Mouse (Mus musculus) forebrain, postnatal 0 days (tissue): Measurements from ENCODE around the gene Opalin. TPM values are rescaled to one million over a fixed set of nuclear protein-coding genes. Genes with fewer than 3 reads are reported as not detected.

Source experiments
- ATAC-seq: fragments of 200-750 bp; cut with Nextera tagmentation; 2 replicates; pipeline ENCODE4 v1.8.0; 2017; ENCODE audit warnings: mild to moderate bottlenecking, moderate library complexity
- DNase-seq: peaks from one replicate; pipeline ENCODE4 v3.0.0-alpha.2; 2015
- H3K27ac ChIP-seq: fragments of 300-500 bp; sonication (generic); 2 replicates; pipeline ENCODE4 v1.5.1; 2014; ENCODE audit warnings: low read depth, mild to moderate bottlenecking, antibody characterized with exemption, low read length, moderate library complexity, mixed read lengths
- H3K27me3 ChIP-seq: fragments of 300-500 bp; sonication (generic); 2 replicates; pipeline ENCODE4 v1.6.1; 2014; ENCODE audit warnings: mild to moderate bottlenecking, low read length, mixed read lengths; ENCODE audit not compliant: insufficient read depth
- H3K36me3 ChIP-seq: fragments of 300-500 bp; sonication (generic); 2 replicates; pipeline ENCODE4 v1.6.1; 2014; ENCODE audit warnings: mild to moderate bottlenecking, moderate library complexity; ENCODE audit not compliant: insufficient read depth
- H3K4me1 ChIP-seq: fragments of 300-500 bp; sonication (generic); 2 replicates; pipeline ENCODE4 v1.6.1; 2014; ENCODE audit warnings: antibody characterized with exemption; ENCODE audit not compliant: insufficient read depth
- H3K4me2 ChIP-seq: fragments of 300-500 bp; sonication (generic); 2 replicates; pipeline ENCODE4 v1.6.1; 2014; ENCODE audit warnings: low read depth, mild to moderate bottlenecking, moderate library complexity
- H3K4me3 ChIP-seq: fragments of 300-500 bp; sonication (generic); 2 replicates; pipeline ENCODE4 v1.5.1; 2014; ENCODE audit warnings: low read depth, low read length, mixed read lengths
- H3K9ac ChIP-seq: fragments of 300-500 bp; sonication (generic); 2 replicates; pipeline ENCODE4 v1.6.1; 2014; ENCODE audit warnings: mild to moderate bottlenecking
- H3K9me3 ChIP-seq: fragments of 300-500 bp; sonication (generic); 2 replicates; pipeline ENCODE4 v1.6.1; 2016; ENCODE audit warnings: low read length
- CTCF ChIP-seq: sonication (generic); IDR thresholded peaks from 2 replicates; pipeline ENCODE4 v1.5.1; 2016; ENCODE audit warnings: antibody characterized with exemption, control low read depth, low read depth
- WGBS: fragments of 180-500 bp; shearing (Covaris S2); extraction: QIAGEN DNeasy Blood & Tissue Kit; methylation state at CpG from one replicate; pipeline ENCODE4 v1.1.7; 2014; 5-methylcytosine and 5-hydroxymethylcytosine counted together
- polyA plus RNA-seq: library from polyadenylated mRNA; unstranded; fragments of >200 nt; fragmentation: Nextera tagmentation; extraction: Ambion mirVana; gene quantifications from 2 replicates; pipeline ENCODE4 v1.2.1, GENCODE M21; 2015
- total RNA-seq: library from RNA; depleted of rRNA; stranded (reverse); fragments of >200 nt; gene quantifications from 2 replicates; pipeline ENCODE4 v1.2.3, GENCODE M21; 2014

Gene Opalin
- total and polyA plus RNA-seq, 2 experiments from 2014 or later = not detected

DNA sequence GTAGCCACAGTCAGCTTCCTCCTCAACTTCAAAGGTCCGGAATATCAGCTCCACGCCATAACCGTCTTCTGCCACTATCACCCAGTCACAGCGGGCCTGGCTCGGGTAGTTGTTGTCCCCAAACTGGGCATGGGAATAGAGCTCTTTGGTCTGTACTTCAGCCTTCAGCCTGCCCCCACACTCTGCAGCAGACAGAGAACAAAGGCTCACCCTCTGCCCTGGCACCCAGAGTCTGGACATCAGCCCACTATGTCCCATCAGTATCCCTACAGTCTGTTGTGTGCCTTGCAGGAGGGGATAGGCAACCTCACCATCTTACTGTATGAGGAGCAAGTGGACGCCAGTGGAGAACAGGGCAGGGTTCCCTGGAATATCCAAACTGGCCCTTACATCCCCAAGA is 9.4 kb upstream of the Opalin start:
- DNase-seq = no peak
- WGBS = 81% methylated on average over 6 of the region's 6 CpGs
- H3K27ac ChIP-seq = no peak overlapping the region
- no peaks in the 10 kb centered on the region for H3K9me3 ChIP-seq
- TF ChIP-seq CTCF = no peak
- no peak for ATAC-seq
- H3K4me2 ChIP-seq = no peak overlapping the region
- no peak overlapping the region for H3K4me3 ChIP-seq
- H3K27me3 ChIP-seq = no peaks in the 10 kb centered on the region
- no peaks in the 10 kb centered on the region for H3K36me3 ChIP-seq
- H3K9ac ChIP-seq = no peak overlapping the region
- 0 out of 2 replicates have a peak, but pooled peaks cover 3% of the 10 kb centered on the region for H3K4me1 ChIP-seq

DNA sequence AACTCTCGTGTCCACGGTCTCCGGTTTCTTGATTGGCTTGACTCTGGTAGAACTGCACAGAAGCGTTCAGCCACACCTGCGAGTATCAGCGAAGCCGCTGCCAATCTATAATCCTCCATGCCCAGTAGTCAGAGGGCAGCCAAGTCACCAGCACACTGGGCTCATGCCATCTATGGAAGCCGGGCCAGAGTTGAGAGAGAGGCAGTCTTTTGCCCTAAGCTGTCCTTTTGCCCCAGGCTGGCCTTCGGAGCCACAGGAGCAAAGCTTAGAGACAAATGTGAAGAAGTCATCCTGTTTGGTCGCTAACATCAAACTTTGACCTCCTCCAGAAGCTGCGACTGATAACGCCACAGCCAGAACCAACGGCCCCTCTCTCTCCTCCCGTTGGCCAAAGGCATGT is 6.7 kb upstream of the Opalin start:
- no peaks in the 10 kb centered on the region for H3K27me3 ChIP-seq
- H3K4me2 ChIP-seq = no peak overlapping the region
- H3K9ac ChIP-seq = no peak overlapping the region
- ATAC-seq (no peak), DNase-seq (no peak)
- H3K9me3 ChIP-seq = no peaks in the 10 kb centered on the region
- WGBS = 93% methylated on average over 14 of the region's 14 CpGs
- H3K4me1 ChIP-seq = 0 out of 2 replicates have a peak, but pooled peaks cover 3% of the 10 kb centered on the region
- no peak overlapping the region for H3K4me3 ChIP-seq
- H3K36me3 ChIP-seq = no peaks in the 10 kb centered on the region
- no peak overlapping the region for H3K27ac ChIP-seq
- TF ChIP-seq CTCF = no peak

GRCm38 (mm10) chr19:41081589-41081988 is 4.7 kb upstream of the Opalin start:
- Histone ChIP-seq H3K36me3 (no peaks in the 10 kb centered on the region), H3K4me2 (no peak overlapping the region), H3K9ac (no peak overlapping the region), H3K27me3 (no peaks in the 10 kb centered on the region), H3K9me3 (no peaks in the 10 kb centered on the region), H3K27ac (peak overlapping the region; percentile 57), H3K4me1 (0 out of 2 replicates have a peak, but pooled peaks cover 3% of the 10 kb centered on the region), H3K4me3 (no peak overlapping the region)
- 26% methylated on average over 3 of the region's 3 CpGs for WGBS
- TF ChIP-seq CTCF = no peak
- DNase-seq (peak; percentile 34), ATAC-seq (peak; percentile 83)

GRCm38 (mm10) chr19:41073746-41074455 is 3.0 kb downstream of the Opalin start:
- WGBS = 89% methylated on average over 14 of the region's 14 CpGs
- H3K9me3 ChIP-seq = no peaks in the 10 kb centered on the region

DNA sequence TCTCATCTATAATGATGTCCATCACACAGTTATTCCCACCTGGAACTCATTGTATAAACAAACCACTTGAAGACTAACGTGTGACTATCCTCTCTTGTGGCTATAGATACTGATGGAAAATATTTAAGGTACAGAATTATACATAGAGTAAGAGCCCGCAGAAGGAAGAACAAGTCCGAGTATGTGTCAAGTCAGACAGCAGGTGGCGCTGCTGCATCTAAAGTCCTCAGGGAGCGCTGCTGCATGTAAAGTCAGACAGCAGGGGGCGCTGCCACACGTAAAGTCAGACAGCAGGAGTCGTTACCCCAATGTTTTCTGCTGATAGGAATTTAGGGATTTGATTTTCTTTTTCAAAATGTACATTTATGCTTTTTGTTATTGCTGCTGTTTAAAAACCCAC is 5.4 kb downstream of the Opalin start:
- Histone ChIP-seq H3K9me3 (no peaks in the 10 kb centered on the region), H3K36me3 (no peaks in the 10 kb centered on the region), H3K4me1 (no peaks in the 10 kb centered on the region), H3K4me2 (no peak overlapping the region), H3K27ac (no peak overlapping the region), H3K4me3 (no peak overlapping the region), H3K9ac (no peak overlapping the region), H3K27me3 (no peaks in the 10 kb centered on the region)
- 5% methylated on average over 8 of the region's 8 CpGs for WGBS
- DNase-seq = peak; percentile 96
- peak; percentile 99 for TF ChIP-seq CTCF
- peak; percentile 82 for ATAC-seq

More at GRCm38 (mm10) chr19:41073746-41074455, 3.0 kb downstream of the Opalin start:
- Histone ChIP-seq H3K4me3 (no peak overlapping the region), H3K27ac (no peak overlapping the region), H3K4me1 (no peaks in the 10 kb centered on the region), H3K4me2 (no peak overlapping the region), H3K9ac (no peak overlapping the region), H3K27me3 (no peaks in the 10 kb centered on the region), H3K36me3 (no peaks in the 10 kb centered on the region)
- DNase-seq (no peak), ATAC-seq (no peak)
- no peak for TF ChIP-seq CTCF

GRCm38 (mm10) chr19:41054702-41055101 is 22.2 kb downstream of the Opalin start:
- no peak overlapping the region for H3K4me3 ChIP-seq
- no peak overlapping the region for H3K9ac ChIP-seq
- WGBS = 71% methylated on average over 4 of the region's 4 CpGs
- ATAC-seq = no peak
- H3K27me3 ChIP-seq = no peaks in the 10 kb centered on the region
- no peak overlapping the region for H3K4me2 ChIP-seq
- H3K36me3 ChIP-seq = no peaks in the 10 kb centered on the region
- no peak for TF ChIP-seq CTCF
- H3K27ac ChIP-seq = no peak overlapping the region
- no peaks in the 10 kb centered on the region for H3K4me1 ChIP-seq
- DNase-seq = no peak
- no peaks in the 10 kb centered on the region for H3K9me3 ChIP-seq

DNA sequence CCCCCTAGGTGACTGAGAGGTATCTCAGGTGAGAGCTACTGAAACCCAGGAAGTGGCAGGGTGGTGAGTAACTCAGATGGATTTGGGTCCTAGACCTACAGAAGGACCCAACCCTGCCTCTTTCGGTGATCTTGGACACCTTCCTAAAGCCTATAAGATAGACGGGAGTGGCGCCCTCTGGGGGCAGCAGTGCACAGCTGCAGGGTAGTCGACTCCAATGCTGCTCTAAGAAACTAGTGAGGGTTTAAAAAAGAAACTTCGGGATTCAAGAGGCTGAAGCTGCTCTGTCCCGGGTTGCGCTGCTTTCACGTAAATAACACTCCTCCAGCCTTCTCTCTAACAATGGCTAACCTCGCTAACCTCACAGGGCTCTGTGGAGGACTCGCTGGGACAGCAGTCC is 23.4 kb downstream of the Opalin start:
- ATAC-seq (no peak), DNase-seq (no peak)
- Histone ChIP-seq H3K9ac (no peak overlapping the region), H3K4me3 (no peak overlapping the region), H3K9me3 (no peaks in the 10 kb centered on the region), H3K4me1 (no peaks in the 10 kb centered on the region), H3K4me2 (no peak overlapping the region), H3K27me3 (no peaks in the 10 kb centered on the region), H3K36me3 (no peaks in the 10 kb centered on the region), H3K27ac (no peak overlapping the region)
- WGBS = 35% methylated on average over 10 of the region's 10 CpGs
- 0 out of 2 replicates have a peak, but pooled peaks have one; percentile 31 for TF ChIP-seq CTCF
